Mouse (Mus musculus) c-Kit-negative CD71-positive TER-119-positive erythroid progenitor cells, embryonic 14.5 days (primary cell): ENCODE measurements around the gene Plcd3.

Experiments
- DNase-seq: peaks from one replicate; pipeline ENCODE4 v3.0.0-alpha.2; 2013; ENCODE audit warnings: low read depth, low spot score

Gene Plcd3

GRCm38 (mm10) chr11:103101481-103101865 lies at the start of gene Plcd3, which contains the start of gene Acbd4:
Gene Plcd3 (minus strand): TSS chr11:103101658.
Gene Acbd4 (plus strand): TSS chr11:103101682.
- peak; percentile 56 for DNase-seq

DNA sequence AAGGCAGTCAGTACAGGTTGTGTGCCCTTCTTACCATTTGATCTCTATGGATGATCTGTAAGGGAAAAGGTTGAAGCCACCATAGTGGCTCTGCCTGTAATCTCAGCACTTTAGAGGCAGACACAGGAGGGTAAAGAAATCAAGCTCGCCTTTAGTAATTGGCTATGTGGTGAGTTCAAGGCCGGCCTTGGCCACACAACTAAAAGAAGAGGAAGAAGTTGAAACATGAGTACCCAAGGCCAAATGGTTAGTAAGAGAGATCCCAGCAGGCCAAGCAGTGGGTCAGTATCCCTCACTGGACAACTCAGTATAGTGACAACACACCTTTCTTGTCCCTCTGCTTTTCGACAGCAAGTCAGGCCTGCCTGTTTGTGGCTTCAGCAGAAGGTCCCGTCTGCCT lies 48.3 kb upstream of the Plcd3 start:
- DNase-seq, result no peak

DNA sequence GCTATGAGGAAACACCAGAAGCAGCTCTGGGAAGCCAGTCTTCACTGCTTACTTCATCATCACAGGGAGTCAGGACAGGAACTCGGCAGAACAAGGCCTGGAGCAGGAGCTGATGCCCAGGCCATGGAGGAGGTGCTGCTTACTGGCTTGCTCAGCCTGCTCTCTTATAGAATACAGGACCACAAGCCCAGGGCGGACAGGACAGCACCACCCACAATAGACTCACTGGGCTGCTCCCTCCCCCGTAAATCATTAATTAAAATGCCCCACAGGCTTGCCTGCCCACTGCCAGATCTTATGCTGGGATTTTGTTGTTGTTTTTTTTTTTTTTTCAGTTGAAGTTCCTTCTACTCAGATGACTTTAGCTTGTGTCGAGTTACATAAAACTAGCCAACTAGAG lies 46.3 kb upstream of the Plcd3 start:
- no peak for DNase-seq

DNA sequence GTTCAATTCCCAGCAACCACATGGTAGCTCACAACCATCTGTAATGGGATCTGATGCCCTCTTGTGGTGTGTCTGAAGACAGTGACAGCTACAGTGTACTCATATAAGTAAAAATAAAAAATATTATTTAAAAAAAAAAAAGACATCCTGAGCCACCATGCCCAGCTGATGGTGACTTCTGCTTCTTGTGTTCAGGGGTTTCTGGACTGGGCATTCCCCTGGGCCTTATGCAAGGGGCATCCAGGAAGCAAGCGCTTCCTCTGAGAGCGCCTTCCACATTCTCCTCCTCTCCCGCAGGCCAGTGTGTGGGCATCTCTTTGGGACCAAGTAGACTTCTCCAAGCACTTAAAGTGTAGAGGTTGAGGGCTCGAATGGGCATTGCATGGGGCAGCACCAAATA lies 44.9 kb upstream of the Plcd3 start:
- no peak for DNase-seq

- no peak for DNase-seq
These were observed 43.1 kb upstream of the Plcd3 start for GRCm38 (mm10) chr11:103144309-103145285.

DNA sequence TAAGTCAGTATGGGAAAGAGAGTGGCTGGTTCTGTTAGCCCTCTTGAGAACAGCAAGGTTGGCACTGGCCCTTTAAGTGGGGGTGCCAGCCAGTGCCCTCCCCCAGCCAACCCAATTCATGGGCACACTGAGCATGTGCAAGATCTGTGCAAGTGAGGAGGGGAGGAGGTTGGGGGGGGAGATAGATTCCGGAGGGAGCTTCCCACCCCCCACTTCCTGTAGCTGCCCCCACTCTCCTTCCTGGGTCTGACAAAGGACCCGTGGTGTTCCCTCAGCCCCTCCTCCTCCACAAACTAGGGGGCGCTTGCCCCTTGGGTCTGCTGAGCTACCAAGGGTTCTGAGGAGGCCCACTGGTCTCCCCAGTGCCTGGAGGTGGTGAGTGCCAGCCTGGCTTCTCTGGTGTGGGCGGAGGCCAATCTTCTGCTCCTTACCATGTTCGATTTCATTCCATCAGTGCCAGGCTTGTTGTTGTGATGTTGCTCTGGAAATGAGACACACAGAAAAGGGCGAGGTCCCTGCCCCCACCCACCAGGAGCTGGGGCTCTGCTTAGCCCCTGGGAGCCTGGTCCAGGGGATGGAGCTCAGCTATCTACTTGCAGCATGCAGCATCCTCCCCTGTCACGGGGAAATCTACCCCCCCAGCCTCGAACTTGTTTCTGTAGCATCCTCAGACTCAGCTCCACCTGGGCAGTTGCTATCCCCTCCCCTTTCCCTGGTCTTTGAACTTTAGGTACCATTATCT lies 41.2 kb upstream of the Plcd3 start:
- DNase-seq, result no peak

GRCm38 (mm10) chr11:103141944-103142255 lies 40.4 kb upstream of the Plcd3 start:
- no peak for DNase-seq

- no peak for DNase-seq
These were observed 39.9 kb upstream of the Plcd3 start for GRCm38 (mm10) chr11:103141101-103141943.

- DNase-seq, result no peak
These were observed 39.3 kb upstream of the Plcd3 start for GRCm38 (mm10) chr11:103140763-103141100.

DNA sequence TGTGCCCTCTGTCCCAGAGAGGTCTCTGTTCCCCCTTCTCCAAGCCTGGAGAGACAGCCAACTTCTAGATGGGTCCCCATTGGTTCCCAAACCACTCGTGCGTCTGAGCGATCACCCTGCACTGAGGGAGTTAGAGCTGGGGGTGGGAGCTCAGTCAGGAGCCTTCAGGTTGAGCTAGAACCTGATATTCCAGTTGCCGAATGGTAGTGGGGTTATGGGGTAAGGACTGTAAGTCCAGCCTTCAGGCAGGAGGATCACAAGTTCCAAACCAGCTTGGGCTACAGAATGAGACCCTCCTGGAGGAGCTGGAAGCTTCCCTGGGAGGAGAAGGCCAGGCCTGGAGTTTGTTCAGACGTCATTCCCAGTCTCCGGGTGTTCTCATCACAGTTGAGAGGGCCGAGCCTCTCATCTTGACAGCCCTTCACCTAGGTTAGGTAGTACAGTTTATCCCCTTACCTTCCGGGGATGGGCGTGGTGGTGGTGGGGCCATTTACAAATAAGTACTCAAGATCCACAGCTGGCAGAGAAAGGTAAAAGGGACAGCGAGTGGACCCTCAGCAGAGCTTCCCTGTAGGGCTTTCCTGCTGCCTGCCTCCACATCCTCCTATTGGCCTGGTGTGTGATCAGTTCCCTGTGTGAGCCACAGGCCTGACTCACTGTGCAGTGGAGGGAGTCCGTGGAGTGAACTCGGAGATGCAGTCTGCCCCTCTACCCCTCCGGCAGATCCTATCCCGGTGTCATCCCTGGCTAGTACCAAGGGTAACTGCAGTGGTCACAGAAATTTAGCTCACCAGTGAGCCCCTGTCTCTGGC lies 38.7 kb upstream of the Plcd3 start:
- DNase-seq, result no peak

DNA sequence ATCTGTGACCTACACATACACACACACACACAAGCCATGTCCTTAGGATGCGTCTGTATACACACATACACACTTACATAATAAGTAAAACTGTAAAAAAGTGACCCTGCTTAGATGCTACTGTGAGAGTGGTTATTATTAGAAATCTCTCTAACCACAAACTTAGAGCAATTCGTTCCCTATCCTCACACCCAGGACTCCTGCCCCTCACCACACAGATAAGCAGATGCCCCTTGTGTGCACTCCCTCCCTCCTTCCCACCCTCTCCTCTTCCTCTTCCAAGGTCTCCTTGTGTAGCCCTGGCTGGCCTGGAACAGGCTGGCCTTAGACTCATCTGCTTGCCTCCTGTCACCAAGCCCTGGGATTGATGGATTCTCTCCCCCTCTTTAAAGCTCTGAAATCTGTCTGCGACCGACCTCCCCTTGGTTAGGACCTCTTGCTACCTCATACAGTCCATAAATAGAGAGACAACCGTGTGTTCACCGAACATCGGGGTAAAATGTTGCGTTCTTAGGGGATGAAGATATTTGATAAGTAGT lies 34.6 kb upstream of the Plcd3 start:
- DNase-seq, result no peak

DNA sequence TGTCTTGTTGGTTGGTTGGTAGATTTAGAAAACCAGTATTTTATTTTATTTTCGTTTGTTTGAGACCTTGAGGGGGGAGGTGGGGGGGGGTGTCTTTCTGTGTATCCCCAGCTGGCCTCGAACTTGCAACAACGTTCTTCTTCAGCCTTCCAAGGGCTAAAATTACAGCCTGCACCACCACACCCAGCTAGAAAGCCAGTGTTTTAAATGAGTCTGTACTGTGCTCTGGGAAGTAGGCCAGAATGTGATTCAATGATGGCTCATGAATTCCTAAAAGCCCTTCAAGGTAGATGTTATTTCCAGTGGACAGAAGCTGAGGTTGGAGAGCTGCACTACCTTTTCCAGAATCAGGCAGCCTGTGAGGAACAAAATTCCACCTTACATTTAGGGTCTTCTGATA lies 32.8 kb upstream of the Plcd3 start:
- DNase-seq, result no peak

DNA sequence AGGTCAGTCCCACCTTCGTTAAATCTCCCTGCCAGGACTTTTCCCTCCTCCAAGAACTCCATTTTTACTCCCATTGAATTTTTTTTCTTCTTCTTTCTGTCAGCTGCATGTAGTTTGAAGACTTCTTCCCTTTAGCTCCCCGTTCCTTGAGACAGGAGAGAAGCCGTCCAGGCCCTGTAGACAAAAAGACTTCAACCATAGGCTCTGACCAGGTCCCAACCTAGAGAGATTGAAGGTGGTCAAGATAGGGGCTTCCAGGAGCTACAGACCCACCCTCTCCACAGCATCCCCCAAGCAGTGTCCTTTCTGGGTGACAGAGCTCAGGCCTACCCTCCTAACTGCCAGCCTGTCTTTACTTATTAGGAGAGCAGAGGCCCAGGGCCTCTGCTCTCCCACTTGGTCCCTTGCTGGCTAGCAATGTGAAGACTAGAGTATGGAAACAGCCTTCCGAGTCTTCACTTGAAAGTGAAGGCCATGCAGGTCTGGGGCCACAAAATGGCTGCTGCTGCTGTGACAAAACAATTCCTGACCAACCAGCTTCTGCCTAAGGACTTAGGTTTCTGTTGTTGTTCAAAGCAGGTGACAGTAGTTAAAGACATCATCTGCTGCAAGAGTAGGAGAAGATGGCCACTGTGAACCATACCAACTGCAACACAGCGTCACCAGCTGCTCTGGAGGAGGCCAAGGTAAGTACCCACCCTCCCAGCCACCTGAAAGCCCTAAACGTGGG lies 32.2 kb upstream of the Plcd3 start:
- no peak for DNase-seq

- DNase-seq, result peak; percentile 100
These were observed 31.4 kb upstream of the Plcd3 start for GRCm38 (mm10) chr11:103132576-103133455.

DNA sequence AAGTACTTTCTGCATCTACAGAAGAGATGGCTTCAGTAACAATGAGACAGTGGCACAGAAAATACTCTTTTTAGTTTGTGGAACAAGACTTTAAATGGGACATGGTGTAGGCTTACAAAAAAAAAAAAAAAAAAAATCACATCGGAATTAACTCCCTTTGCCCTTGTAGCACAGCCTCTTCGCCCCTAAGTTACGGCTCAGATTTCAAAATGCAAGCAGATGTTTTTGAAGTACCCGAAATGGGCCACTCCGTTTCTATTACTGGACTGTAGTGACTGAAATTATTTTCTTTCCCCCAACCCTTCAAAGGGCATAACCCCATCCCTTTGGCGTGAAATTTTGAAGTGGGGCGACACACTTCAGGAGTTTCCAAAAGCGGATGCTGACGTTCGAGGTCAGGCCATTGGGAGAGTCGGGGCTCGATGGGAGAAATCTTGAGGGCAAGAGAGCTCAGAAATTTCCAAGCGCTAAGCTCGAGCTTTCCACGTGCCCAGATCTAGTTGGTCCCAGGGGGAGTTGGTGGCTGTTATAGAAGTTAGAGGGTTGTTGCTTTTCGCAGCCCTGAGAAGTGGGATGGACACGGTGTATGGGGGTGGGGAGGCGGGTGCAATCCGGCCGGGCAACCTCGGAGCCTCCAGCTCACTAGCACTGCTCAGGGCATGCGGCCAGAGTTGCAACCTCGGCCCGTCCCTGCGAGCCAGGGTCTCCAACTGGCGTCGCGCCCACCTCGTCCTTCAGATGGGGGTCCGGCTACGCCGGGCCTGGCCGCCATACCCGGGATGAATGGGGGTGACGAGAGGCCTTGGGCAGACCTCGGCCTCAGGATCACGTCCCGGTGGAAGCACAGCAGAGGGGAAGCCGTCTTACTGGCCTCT lies 30.5 kb upstream of the Plcd3 start, which contains the start of gene Hexim2:
Gene Hexim2 (plus strand): TSS at position 729 of the 875 bp plus-strand sequence.
- DNase-seq, result peak; percentile 50

GRCm38 (mm10) chr11:103120315-103120714 lies 18.9 kb upstream of the Plcd3 start:
- no peak for DNase-seq

DNA sequence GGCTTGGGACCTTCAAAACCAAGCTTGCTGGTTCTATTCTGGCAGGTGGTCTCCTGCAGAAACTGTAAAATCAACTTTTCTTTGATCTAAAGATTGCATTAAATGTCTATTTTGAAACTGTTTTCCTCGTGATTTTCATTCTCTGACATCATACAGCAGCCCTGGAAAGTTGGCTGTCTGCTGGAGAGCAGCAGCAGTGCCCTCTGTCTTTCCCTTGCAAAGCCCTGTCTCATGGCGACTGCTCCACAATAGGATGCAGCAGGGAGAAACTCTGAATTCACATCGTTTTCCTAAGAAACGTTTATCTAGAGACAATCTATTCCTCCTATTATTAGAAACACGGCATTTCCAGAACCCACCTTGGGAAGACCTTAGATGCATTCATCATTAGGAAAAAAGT lies 18.2 kb upstream of the Plcd3 start:
- DNase-seq, result no peak

DNA sequence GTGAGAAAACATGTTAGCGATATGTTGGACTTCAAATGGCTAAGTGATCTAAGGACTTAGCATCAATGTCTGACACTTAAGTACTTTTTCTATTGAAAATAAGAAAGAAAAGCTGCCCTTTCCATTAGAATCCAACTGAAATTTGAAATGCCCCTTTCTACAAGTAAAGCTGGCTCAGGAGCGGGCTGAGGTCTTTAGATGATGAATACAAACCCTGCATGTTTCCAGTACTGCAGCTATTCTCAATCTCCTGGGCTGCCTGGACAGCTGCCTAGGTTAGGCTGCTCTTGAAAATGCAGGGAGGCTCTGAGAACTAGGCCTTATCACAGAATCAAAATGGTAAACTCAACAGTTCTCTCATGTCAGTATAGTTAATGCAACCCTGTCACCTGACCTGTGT lies 17.4 kb upstream of the Plcd3 start:
- no peak for DNase-seq
